ENCODE assay signal across 8 mouse cellular contexts in the genomic region with DNA sequence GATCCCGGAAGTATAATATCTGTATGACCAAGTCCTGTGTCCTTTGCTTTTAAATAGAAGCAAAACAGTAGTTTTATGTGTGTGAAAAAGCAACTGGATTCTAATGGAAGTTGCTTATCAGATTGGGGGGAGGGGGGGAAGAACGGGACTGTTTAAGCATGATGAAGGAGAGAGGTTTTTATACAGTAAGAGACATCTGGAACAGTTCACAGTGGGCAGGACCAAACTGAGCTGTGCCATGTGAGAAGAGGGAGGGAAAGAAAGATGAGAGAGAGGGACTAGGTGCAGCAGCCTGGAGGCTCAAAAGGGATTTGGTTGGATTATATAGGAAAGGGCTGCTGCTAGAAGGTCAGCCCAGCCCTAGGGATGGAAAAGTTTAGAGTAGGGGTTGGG. TPM values are rescaled to one million over a fixed set of nuclear protein-coding genes. Genes with fewer than 3 reads are reported as not detected.
DNase-seq lines count a peak whose midpoint lies in the region; ATAC-seq and TF ChIP-seq lines count a peak whose summit lies in the region.

No protein-coding gene starts in this region.

- H3K4me2 ChIP-seq in lung, postnatal 0 days (replicated peaks; ENCODE audit: low read depth, low read length): peak overlapping the region; percentile 76
- H3K4me2 ChIP-seq in hindbrain, embryonic 15.5 days: peak overlapping the region; percentile 70
- H3K4me2 ChIP-seq in midbrain, embryonic 11.5 days: peak overlapping the region; percentile 73

- no peaks in the 10 kb centered on the region for H3K9me3 ChIP-seq in lung, postnatal 0 days (ENCODE audit: low read length)
- H3K9me3 ChIP-seq in hindbrain, embryonic 15.5 days: no peaks in the 10 kb centered on the region
- no peaks in the 10 kb centered on the region for H3K9me3 ChIP-seq in midbrain, embryonic 11.5 days (ENCODE audit: control insufficient read depth, low read length)

- H3K4me3 ChIP-seq in lung, postnatal 0 days (ENCODE audit: low read depth, low read length): peak overlapping the region; percentile 63
- peak overlapping the region; percentile 59 for H3K4me3 ChIP-seq in hindbrain, embryonic 15.5 days
- peak overlapping the region; percentile 38 for H3K4me3 ChIP-seq in midbrain, embryonic 11.5 days (ENCODE audit: low read depth, low read length)

- peaks cover 4% of the 10 kb centered on the region; the same call in 1 of the 2 replicates for H3K4me1 ChIP-seq in lung, postnatal 0 days (ENCODE audit: insufficient read depth, low read depth, low read length)
- H3K4me1 ChIP-seq in hindbrain, embryonic 15.5 days (replicated peaks): peaks cover 16% of the 10 kb centered on the region
- H3K4me1 ChIP-seq in midbrain, embryonic 11.5 days (ENCODE audit: control insufficient read depth, insufficient read depth, low read length): peaks cover 5% of the 10 kb centered on the region

- H3K9ac ChIP-seq in lung, postnatal 0 days (replicated peaks; ENCODE audit: low read depth): peak overlapping the region; percentile 66
- H3K9ac ChIP-seq in hindbrain, embryonic 15.5 days: peak overlapping the region; percentile 61
- H3K9ac ChIP-seq in midbrain, embryonic 11.5 days (ENCODE audit: low read length): peak overlapping the region; percentile 73

- no peak for TF ChIP-seq EP300 in lung, postnatal 0 days (IDR thresholded peaks at IDR 0.05)

- 0% methylated on average over 2 of the region's 2 CpGs for WGBS in lung, postnatal 0 days
- WGBS in hindbrain, embryonic 15.5 days: 3% methylated on average over 2 of the region's 2 CpGs
- WGBS in midbrain, embryonic 11.5 days: 4% methylated on average over 2 of the region's 2 CpGs

- H3K27me3 ChIP-seq in lung, postnatal 0 days (replicated peaks; ENCODE audit: insufficient read depth, low read length): no peaks in the 10 kb centered on the region
- no peaks in the 10 kb centered on the region for H3K27me3 ChIP-seq in hindbrain, embryonic 15.5 days
- no peaks in the 10 kb centered on the region for H3K27me3 ChIP-seq in midbrain, embryonic 11.5 days (ENCODE audit: control insufficient read depth, insufficient read depth, low read length)

- peak; percentile 61 for ATAC-seq in lung, postnatal 0 days
- peak; percentile 84 for ATAC-seq in hindbrain, embryonic 15.5 days (ENCODE audit: low FRiP score, low read depth)
- ATAC-seq in midbrain, embryonic 11.5 days (ENCODE audit: low FRiP score): peak; percentile 76

- peak; percentile 6 for DNase-seq in adrenal gland, postnatal 10 days
- DNase-seq in adrenal gland, adult 18-20 months (ENCODE audit: low spot score in 2 of 2): no peak
- DNase-seq in lung, postnatal 0 days (ENCODE audit: low spot score): no peak
- no peak for DNase-seq in lung, postnatal 10 days
- no peak for DNase-seq in midbrain, embryonic 11.5 days (ENCODE audit: low spot score, missing footprints)
- no peak for DNase-seq in spleen, adult 12 weeks (ENCODE audit: low spot score)
- no peak for DNase-seq in frontal cortex, adult 2 months (ENCODE audit: extremely low spot score in 1 of 2, low spot score in 1 of 2)

- H3K36me3 ChIP-seq in lung, postnatal 0 days (ENCODE audit: insufficient read depth, low read length): no peaks in the 10 kb centered on the region
- H3K36me3 ChIP-seq in hindbrain, embryonic 15.5 days: peaks cover 3% of the 10 kb centered on the region; the same call in 1 of the 2 replicates
- no peaks in the 10 kb centered on the region for H3K36me3 ChIP-seq in midbrain, embryonic 11.5 days (ENCODE audit: control insufficient read depth, insufficient read depth, low read length)

- no peak for TF ChIP-seq CTCF in lung, postnatal 0 days (IDR thresholded peaks at IDR 0.05)

- peak overlapping the region; percentile 85 for H3K27ac ChIP-seq in lung, postnatal 0 days (ENCODE audit: low read length)
- H3K27ac ChIP-seq in hindbrain, embryonic 15.5 days (replicated peaks): peak overlapping the region; percentile 78
- no peak overlapping the region for H3K27ac ChIP-seq in midbrain, embryonic 11.5 days (ENCODE audit: low read depth, low read length)

RNA-seq across cellular contexts. Expression of a gene that starts 0.5 kb away (rescaled TPM):
- 10 to 100 TPM; 12.3 to 13.7 TPM for total RNA-seq in adrenal gland, postnatal 10 days (2021)
- total RNA-seq in adrenal gland, adult 18-20 months (2021): 10 to 100 TPM; 11.7 to 14.7 TPM
- 12.6 and 14.1 TPM in 2 replicates for polyA plus RNA-seq in lung, postnatal 0 days (2015; fragmentation: Nextera tagmentation; extraction: Ambion mirVana)
- polyA plus RNA-seq in hindbrain, embryonic 15.5 days (2015; fragmentation: Nextera tagmentation; extraction: Ambion mirVana): 28.9 and 32.7 TPM in 2 replicates
- polyA plus RNA-seq in midbrain, embryonic 11.5 days (2014; fragmentation: Nextera tagmentation; extraction: Ambion mirVana): 17.0 and 17.1 TPM in 2 replicates
- 11.6 and 12.0 TPM in 2 replicates for polyA plus RNA-seq in frontal cortex, adult 2 months (2012; rRNA removed)

RNA-seq across cellular contexts. Expression of a gene that starts 32.5 kb away (rescaled TPM):
- 10 to 100 TPM; 54.5 to 59.6 TPM for total RNA-seq in adrenal gland, postnatal 10 days (2021)
- 10 to 100 TPM; 50.0 to 70.6 TPM for total RNA-seq in adrenal gland, adult 18-20 months (2021)
- 10.3 and 12.1 TPM in 2 replicates for polyA plus RNA-seq in lung, postnatal 0 days (2015; fragmentation: Nextera tagmentation; extraction: Ambion mirVana)
- polyA plus RNA-seq in hindbrain, embryonic 15.5 days (2015; fragmentation: Nextera tagmentation; extraction: Ambion mirVana): 10.5 TPM in 2 replicates
- polyA plus RNA-seq in midbrain, embryonic 11.5 days (2014; fragmentation: Nextera tagmentation; extraction: Ambion mirVana): 9.2 and 12.6 TPM in 2 replicates
- polyA plus RNA-seq in frontal cortex, adult 2 months (2012; rRNA removed): 32.3 and 41.2 TPM in 2 replicates
